Mouse (Mus musculus): ENCODE results near the gene Gm47959. TPM values are rescaled to one million over a fixed set of nuclear protein-coding genes. Genes with fewer than 3 reads are reported as not detected.
"Not testable (repeated sequence)": the region's sequence is repeated elsewhere in the genome, so short reads cannot be mapped to it uniquely, and the experiment has no call there.

The Gm47959 gene
- polyA plus RNA-seq (2014; fragmentation: Nextera tagmentation; extraction: Ambion mirVana) = not detected in 2 replicates

- WGBS = 97% methylated on average over 6 of the region's 9 CpGs
- H3K4me1 ChIP-seq (ENCODE audit: control insufficient read depth, insufficient read depth, low read length); H3K27ac ChIP-seq (ENCODE audit: low read depth, low read length); H3K4me3 ChIP-seq (ENCODE audit: low read depth, low read length); DNase-seq (ENCODE audit: low spot score); H3K4me2 ChIP-seq (ENCODE audit: low read depth); ATAC-seq (ENCODE audit: insufficient read depth, low FRiP score, low TSS enrichment); H3K36me3 ChIP-seq (ENCODE audit: control insufficient read depth, insufficient read depth, low read length); H3K9me3 ChIP-seq (ENCODE audit: control insufficient read depth, low read length); H3K9ac ChIP-seq (ENCODE audit: low read length); H3K27me3 ChIP-seq (ENCODE audit: control insufficient read depth, insufficient read depth, low read length): not testable (repeated sequence)
These were observed at the start of gene Gm47959 for GRCm38 (mm10) chr1:83000306-83000705. TSS of gene Gm47959 (plus strand) at chr1:83000548.

GRCm38 (mm10) chr1:82955913-82956312 lies 44.4 kb upstream of the Gm47959 start, which contains the start of gene Gm7544:
TSS of gene Gm7544 (minus strand) at chr1:82956013.
- not testable (repeated sequence) for ATAC-seq (ENCODE audit: insufficient read depth, low FRiP score, low TSS enrichment); DNase-seq (ENCODE audit: low spot score); H3K4me3 ChIP-seq (ENCODE audit: low read depth, low read length); H3K36me3 ChIP-seq (ENCODE audit: control insufficient read depth, insufficient read depth, low read length); H3K27ac ChIP-seq (ENCODE audit: low read depth, low read length); H3K9ac ChIP-seq (ENCODE audit: low read length); H3K9me3 ChIP-seq (ENCODE audit: control insufficient read depth, low read length); H3K4me1 ChIP-seq (ENCODE audit: control insufficient read depth, insufficient read depth, low read length); H3K4me2 ChIP-seq (ENCODE audit: low read depth); H3K27me3 ChIP-seq (ENCODE audit: control insufficient read depth, insufficient read depth, low read length)

GRCm38 (mm10) chr1:82959870-82960385 lies 40.4 kb upstream of the Gm47959 start, which contains the start of gene Gm47955:
TSS of gene Gm47955 (plus strand) at chr1:82960286.
- no peaks in the 10 kb centered on the region for H3K27me3 ChIP-seq (ENCODE audit: control insufficient read depth, insufficient read depth, low read length)
- WGBS = 86% methylated on average over 11 of the region's 11 CpGs
- H3K4me2 ChIP-seq (ENCODE audit: low read depth) = no peak within 1 kb of the TSS
- no peak for ATAC-seq (ENCODE audit: insufficient read depth, low FRiP score, low TSS enrichment)
- H3K4me1 ChIP-seq (ENCODE audit: control insufficient read depth, insufficient read depth, low read length) = no peaks in the 10 kb centered on the region
- H3K9ac ChIP-seq (ENCODE audit: low read length) = no peak within 1 kb of the TSS
- no peak within 1 kb of the TSS for H3K4me3 ChIP-seq (ENCODE audit: low read depth, low read length)
- DNase-seq (ENCODE audit: low spot score) = no peak
- no peak within 1 kb of the TSS for H3K27ac ChIP-seq (ENCODE audit: low read depth, low read length)
- no peaks in the 10 kb centered on the region for H3K36me3 ChIP-seq (ENCODE audit: control insufficient read depth, insufficient read depth, low read length)
- H3K9me3 ChIP-seq (ENCODE audit: control insufficient read depth, low read length) = no peaks in the 10 kb centered on the region

- Histone ChIP-seq H3K9ac (ENCODE audit: low read length) (no peak overlapping the region), H3K4me3 (ENCODE audit: low read depth, low read length) (no peak overlapping the region), H3K36me3 (ENCODE audit: control insufficient read depth, insufficient read depth, low read length) (no peaks in the 10 kb centered on the region), H3K27me3 (ENCODE audit: control insufficient read depth, insufficient read depth, low read length) (no peaks in the 10 kb centered on the region), H3K9me3 (ENCODE audit: control insufficient read depth, low read length) (no peaks in the 10 kb centered on the region), H3K4me2 (ENCODE audit: low read depth) (no peak overlapping the region), H3K4me1 (ENCODE audit: control insufficient read depth, insufficient read depth, low read length) (no peaks in the 10 kb centered on the region), H3K27ac (ENCODE audit: low read depth, low read length) (no peak overlapping the region)
- 66% methylated on average over 3 of the region's 3 CpGs for WGBS
- no peak for DNase-seq (ENCODE audit: low spot score)
- ATAC-seq (ENCODE audit: insufficient read depth, low FRiP score, low TSS enrichment) = peak; percentile 41; the same call in 1 of the 2 replicates
These were observed 33.9 kb upstream of the Gm47959 start for GRCm38 (mm10) chr1:82966413-82966812.

- no peak overlapping the region for H3K4me3 ChIP-seq (ENCODE audit: low read depth, low read length)
- DNase-seq (ENCODE audit: low spot score) = no peak
- H3K4me1 ChIP-seq (ENCODE audit: control insufficient read depth, insufficient read depth, low read length) = no peaks in the 10 kb centered on the region
- 70% methylated on average over 4 of the region's 4 CpGs for WGBS
- H3K27me3 ChIP-seq (ENCODE audit: control insufficient read depth, insufficient read depth, low read length) = no peaks in the 10 kb centered on the region
- no peak overlapping the region for H3K4me2 ChIP-seq (ENCODE audit: low read depth)
- no peaks in the 10 kb centered on the region for H3K36me3 ChIP-seq (ENCODE audit: control insufficient read depth, insufficient read depth, low read length)
- no peak overlapping the region for H3K27ac ChIP-seq (ENCODE audit: low read depth, low read length)
- H3K9me3 ChIP-seq (ENCODE audit: control insufficient read depth, low read length) = no peaks in the 10 kb centered on the region
- H3K9ac ChIP-seq (ENCODE audit: low read length) = no peak overlapping the region
- no peak for ATAC-seq (ENCODE audit: insufficient read depth, low FRiP score, low TSS enrichment)
These were observed 28.3 kb upstream of the Gm47959 start for GRCm38 (mm10) chr1:82972046-82972445.

GRCm38 (mm10) chr1:82973244-82973643 lies 27.1 kb upstream of the Gm47959 start:
- Histone ChIP-seq H3K9ac (ENCODE audit: low read length) (no peak overlapping the region), H3K9me3 (ENCODE audit: control insufficient read depth, low read length) (no peaks in the 10 kb centered on the region), H3K27ac (ENCODE audit: low read depth, low read length) (no peak overlapping the region), H3K4me2 (ENCODE audit: low read depth) (no peak overlapping the region), H3K4me3 (ENCODE audit: low read depth, low read length) (no peak overlapping the region), H3K36me3 (ENCODE audit: control insufficient read depth, insufficient read depth, low read length) (no peaks in the 10 kb centered on the region), H3K4me1 (ENCODE audit: control insufficient read depth, insufficient read depth, low read length) (no peaks in the 10 kb centered on the region), H3K27me3 (ENCODE audit: control insufficient read depth, insufficient read depth, low read length) (no peaks in the 10 kb centered on the region)
- ATAC-seq (ENCODE audit: insufficient read depth, low FRiP score, low TSS enrichment) = no peak
- no peak for DNase-seq (ENCODE audit: low spot score)
- WGBS = 90% methylated on average over 1 of the region's 1 CpGs

- Histone ChIP-seq H3K4me2 (ENCODE audit: low read depth) (no peak overlapping the region), H3K9ac (ENCODE audit: low read length) (no peak overlapping the region), H3K36me3 (ENCODE audit: control insufficient read depth, insufficient read depth, low read length) (no peaks in the 10 kb centered on the region), H3K4me1 (ENCODE audit: control insufficient read depth, insufficient read depth, low read length) (no peaks in the 10 kb centered on the region), H3K27ac (ENCODE audit: low read depth, low read length) (no peak overlapping the region), H3K9me3 (ENCODE audit: control insufficient read depth, low read length) (no peaks in the 10 kb centered on the region), H3K4me3 (ENCODE audit: low read depth, low read length) (no peak overlapping the region), H3K27me3 (ENCODE audit: control insufficient read depth, insufficient read depth, low read length) (no peaks in the 10 kb centered on the region)
- no peak for DNase-seq (ENCODE audit: low spot score)
- ATAC-seq (ENCODE audit: insufficient read depth, low FRiP score, low TSS enrichment) = no peak
- 75% methylated on average over 6 of the region's 6 CpGs for WGBS
These were observed 26.4 kb upstream of the Gm47959 start for GRCm38 (mm10) chr1:82973901-82974300.

GRCm38 (mm10) chr1:82974342-82974741 lies 26.0 kb upstream of the Gm47959 start:
- 90% methylated on average over 9 of the region's 9 CpGs for WGBS
- Histone ChIP-seq H3K4me2 (ENCODE audit: low read depth) (no peak overlapping the region), H3K9ac (ENCODE audit: low read length) (no peak overlapping the region), H3K36me3 (ENCODE audit: control insufficient read depth, insufficient read depth, low read length) (no peaks in the 10 kb centered on the region), H3K27me3 (ENCODE audit: control insufficient read depth, insufficient read depth, low read length) (no peaks in the 10 kb centered on the region), H3K4me3 (ENCODE audit: low read depth, low read length) (no peak overlapping the region), H3K4me1 (ENCODE audit: control insufficient read depth, insufficient read depth, low read length) (no peaks in the 10 kb centered on the region), H3K27ac (ENCODE audit: low read depth, low read length) (no peak overlapping the region), H3K9me3 (ENCODE audit: control insufficient read depth, low read length) (no peaks in the 10 kb centered on the region)
- ATAC-seq (ENCODE audit: insufficient read depth, low FRiP score, low TSS enrichment) (no peak), DNase-seq (ENCODE audit: low spot score) (no peak)

GRCm38 (mm10) chr1:82975750-82976149 lies 24.6 kb upstream of the Gm47959 start:
- ATAC-seq (ENCODE audit: insufficient read depth, low FRiP score, low TSS enrichment) (no peak), DNase-seq (ENCODE audit: low spot score) (no peak)
- Histone ChIP-seq H3K36me3 (ENCODE audit: control insufficient read depth, insufficient read depth, low read length) (no peaks in the 10 kb centered on the region), H3K4me1 (ENCODE audit: control insufficient read depth, insufficient read depth, low read length) (no peaks in the 10 kb centered on the region), H3K4me3 (ENCODE audit: low read depth, low read length) (no peak overlapping the region), H3K9ac (ENCODE audit: low read length) (no peak overlapping the region), H3K4me2 (ENCODE audit: low read depth) (no peak overlapping the region), H3K9me3 (ENCODE audit: control insufficient read depth, low read length) (no peaks in the 10 kb centered on the region), H3K27ac (ENCODE audit: low read depth, low read length) (no peak overlapping the region), H3K27me3 (ENCODE audit: control insufficient read depth, insufficient read depth, low read length) (no peaks in the 10 kb centered on the region)
- WGBS = 87% methylated on average over 5 of the region's 5 CpGs

Data from neural tube, embryonic 11.5 days (tissue).